8 mouse cellular contexts compared by ENCODE assay signal in the genomic region with DNA sequence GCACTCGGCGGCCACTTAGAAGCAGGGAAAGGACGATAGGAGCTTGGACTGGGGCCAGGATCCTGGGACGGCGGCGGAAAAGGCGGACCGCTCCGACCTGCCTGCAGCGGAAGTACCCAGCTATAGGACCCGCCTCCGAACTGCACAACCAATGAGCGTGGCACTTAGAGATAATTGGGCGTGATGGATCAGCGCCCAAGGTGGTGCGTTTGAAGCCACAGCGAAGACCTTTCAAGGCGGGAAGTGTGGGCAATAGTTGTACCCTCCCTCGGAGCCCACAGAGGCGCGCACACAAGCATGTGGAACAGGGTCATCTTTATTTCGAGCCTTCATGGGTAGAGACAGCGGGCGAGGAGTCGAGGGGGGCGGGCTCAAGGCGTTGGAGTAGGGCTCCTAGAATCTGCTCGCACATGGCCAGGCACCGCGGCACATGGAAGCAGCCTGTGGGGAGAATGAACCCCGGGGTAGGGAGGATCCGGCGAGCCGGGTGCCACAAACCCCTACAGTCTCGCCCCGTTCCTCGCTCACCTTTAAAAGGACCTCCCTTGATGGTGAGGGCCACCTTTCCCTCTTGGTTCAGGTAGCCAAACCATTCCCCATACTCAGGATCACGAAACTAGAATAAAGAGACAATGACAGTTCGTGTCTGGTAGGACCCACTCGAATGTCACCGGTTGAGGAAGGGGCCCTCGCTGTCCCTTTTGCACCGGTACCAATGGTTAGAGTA. TPM values are rescaled to one million over a fixed set of nuclear protein-coding genes. Genes with fewer than 3 reads are reported as not detected.
DNase-seq lines count a peak whose midpoint lies in the region; ATAC-seq and TF ChIP-seq lines count a peak whose summit lies in the region.

A gene (minus strand): TSS at position 48 of the 727 bp plus-strand sequence.
A gene (minus strand): TSS at position 122 of the 727 bp plus-strand sequence.

- H3K27ac ChIP-seq in hindbrain, postnatal 0 days = peak within 1 kb of the TSS; percentile 76
- H3K27ac ChIP-seq in left cerebral cortex, adult 2 months = peak within 1 kb of the TSS; percentile 82

- intact Hi-C loops in left cerebral cortex, adult 2 months (cut with DNase I) = loop anchor here (5.0 kb wide), 1 partner anchor 135 kb away; a partner anchor contains a TSS

- H3K27me3 ChIP-seq in hindbrain, postnatal 0 days (ENCODE audit: insufficient read depth, low read length) = no peaks in the 10 kb centered on the region

- H3K4me1 ChIP-seq in hindbrain, postnatal 0 days (ENCODE audit: insufficient read depth, low read length) = no peaks in the 10 kb centered on the region

- no peaks in the 10 kb centered on the region for H3K36me3 ChIP-seq in hindbrain, postnatal 0 days (ENCODE audit: insufficient read depth, low read length)

- WGBS in hindbrain, postnatal 0 days = 30% methylated on average over 43 of the region's 43 CpGs

- peak; percentile 93 for DNase-seq in ZHBTc4 (ENCODE audit: low read depth, low spot score)
- peak; percentile 68 to 88 for DNase-seq in cerebellum, postnatal 4 days (ENCODE audit: low spot score in 2 of 2)
- peak; percentile 87 for DNase-seq in gastrocnemius, adult 18-20 months (ENCODE audit: low spot score)
- peak; percentile 93 for DNase-seq in hindbrain, postnatal 0 days (ENCODE audit: low spot score)
- peak; percentile 82 to 85 for DNase-seq in left cerebral cortex, adult 2 months (ENCODE audit: extremely low spot score in 1 of 2, low spot score in 2 of 2)
- DNase-seq in right cerebral cortex, postnatal 14 days = peak; percentile 87
- DNase-seq in urinary bladder, postnatal 36 days (ENCODE audit: low spot score in 2 of 2) = peak; percentile 76 to 87

- TF ChIP-seq CTCF in hindbrain, postnatal 0 days (IDR thresholded peaks at IDR 0.05; ENCODE audit: low read depth) = no peak
- no peak for TF ChIP-seq CTCF in left cerebral cortex, adult 2 months (IDR thresholded peaks at IDR 0.05)

- no peaks in the 10 kb centered on the region for H3K9me3 ChIP-seq in hindbrain, postnatal 0 days (ENCODE audit: low read length)

- peak within 1 kb of the TSS; percentile 47 for H3K4me3 ChIP-seq in hindbrain, postnatal 0 days (ENCODE audit: low read length)
- peak within 1 kb of the TSS; percentile 63 for H3K4me3 ChIP-seq in left cerebral cortex, adult 2 months

- peak within 1 kb of the TSS; percentile 54 for H3K9ac ChIP-seq in hindbrain, postnatal 0 days (replicated peaks; ENCODE audit: low read length)

- peak; percentile 98 for ATAC-seq in hindbrain, postnatal 0 days
- ATAC-seq in megakaryocyte, adult 5-6 weeks (ENCODE audit: poor library complexity, severe bottlenecking) = peak; percentile 99

- H3K4me2 ChIP-seq in hindbrain, postnatal 0 days (ENCODE audit: low read depth, low read length) = peak within 1 kb of the TSS; percentile 63

RNA-seq across cellular contexts. Expression of the first gene that starts in this region (rescaled TPM):
- under 1 TPM; 0.33 to 0.43 TPM for total RNA-seq in gastrocnemius, adult 18-20 months (2021)
- total RNA-seq in hindbrain, postnatal 0 days (2014; rRNA removed) = 7.0 and 7.1 TPM in 2 replicates
- polyA plus RNA-seq in hindbrain, postnatal 0 days (2015; fragmentation: Nextera tagmentation; extraction: Ambion mirVana) = 1.6 and 1.7 TPM in 2 replicates
- 1 to 10 TPM; 4.1 to 6.1 TPM for total RNA-seq in left cerebral cortex, adult 2 months (2021)
- 67.6 and 69.7 TPM in 2 replicates for total RNA-seq in megakaryocyte, adult 5-6 weeks (2015)
- 98.9 and 119 TPM in 2 replicates for total RNA-seq in megakaryocyte, adult 5-6 weeks (2017)

RNA-seq across cellular contexts. Expression of the second gene that starts in this region (rescaled TPM):
- 10 to 100 TPM; 50.2 to 56.5 TPM for total RNA-seq in gastrocnemius, adult 18-20 months (2021)
- 70.7 and 79.2 TPM in 2 replicates for total RNA-seq in hindbrain, postnatal 0 days (2014; rRNA removed)
- 102 and 104 TPM in 2 replicates for polyA plus RNA-seq in hindbrain, postnatal 0 days (2015; fragmentation: Nextera tagmentation; extraction: Ambion mirVana)
- total RNA-seq in left cerebral cortex, adult 2 months (2021) = 10 to 100 TPM; 56.8 to 61.2 TPM
- total RNA-seq in megakaryocyte, adult 5-6 weeks (2015) = 51.7 and 59.9 TPM in 2 replicates
- total RNA-seq in megakaryocyte, adult 5-6 weeks (2017) = 79.4 and 93.7 TPM in 2 replicates

Comparison
In these comparisons a context has a peak if more than half of its experiments do, and no peak if none do; other contexts are left out.
1. Peak in every context shown above with its lines: DNase-seq, ATAC-seq, H3K4me3 ChIP-seq and H3K27ac ChIP-seq.